Mouse (Mus musculus) heart, postnatal 25 days (tissue): ENCODE measurements at regions not wholly inside any gene's neighbourhood (a gene's known extent, or its start where the extent isn't known, plus 50 kb on each side); places are given as distances from the start of the nearest gene placed in this dataset.

ENCODE experiments used
- DNase-seq: peaks from one replicate; pipeline ENCODE4 v3.0.0; 2022; ENCODE audit warnings: low spot score
- intact Hi-C: fragments of 180-260 bp; cut with DNase I; formaldehyde crosslinking; loops from one replicate; pipeline ENCODE4 v1.15.1; 2025

DNA sequence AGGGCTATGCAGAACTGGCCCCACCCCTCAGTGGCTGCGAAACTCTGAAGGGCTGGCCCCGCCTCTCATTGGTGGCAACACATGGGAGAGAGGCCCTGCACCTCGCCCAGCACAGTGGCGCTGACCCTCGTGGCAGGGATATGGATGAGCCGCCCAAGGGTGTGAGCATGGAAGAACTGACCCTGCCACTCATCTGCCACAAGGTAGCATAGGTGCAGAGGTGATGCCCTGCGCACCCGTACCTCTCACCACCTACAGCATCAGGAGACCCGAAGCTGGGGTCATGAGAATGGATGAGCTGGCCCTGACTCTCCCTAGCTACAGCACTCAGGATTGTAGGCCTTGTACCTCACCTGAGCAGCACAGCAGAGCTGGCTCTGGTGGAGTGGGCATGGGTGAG, 305.1 kb upstream of the Hs6st1 start:
- intact Hi-C loops = no loop called here
- DNase-seq = no peak

- no peak for DNase-seq
- intact Hi-C loops = no loop called here
Observed at GRCm38 (mm10) chr1:35763456-35763855, 304.7 kb upstream of the Hs6st1 start.

DNA sequence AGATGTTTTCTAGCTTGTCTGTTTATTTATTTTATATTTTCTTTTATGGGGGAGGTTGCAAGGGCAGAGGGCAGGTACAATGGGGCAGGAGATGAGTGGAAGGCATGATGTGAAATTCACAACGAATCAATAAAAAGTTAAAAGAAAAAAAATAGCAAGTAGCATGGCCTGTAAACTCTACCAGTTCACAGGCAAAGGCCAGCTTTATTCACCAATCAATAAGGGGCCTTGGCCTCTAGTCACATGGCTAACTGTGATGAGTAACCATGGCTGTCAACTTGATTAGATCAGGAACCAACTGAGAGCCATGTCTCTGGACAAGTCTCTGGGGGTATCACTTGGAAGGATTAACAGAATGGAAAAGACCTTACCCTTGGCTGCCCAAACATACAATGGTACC, 304.1 kb upstream of the Hs6st1 start:
- DNase-seq = no peak
- intact Hi-C loops = no loop called here

DNA sequence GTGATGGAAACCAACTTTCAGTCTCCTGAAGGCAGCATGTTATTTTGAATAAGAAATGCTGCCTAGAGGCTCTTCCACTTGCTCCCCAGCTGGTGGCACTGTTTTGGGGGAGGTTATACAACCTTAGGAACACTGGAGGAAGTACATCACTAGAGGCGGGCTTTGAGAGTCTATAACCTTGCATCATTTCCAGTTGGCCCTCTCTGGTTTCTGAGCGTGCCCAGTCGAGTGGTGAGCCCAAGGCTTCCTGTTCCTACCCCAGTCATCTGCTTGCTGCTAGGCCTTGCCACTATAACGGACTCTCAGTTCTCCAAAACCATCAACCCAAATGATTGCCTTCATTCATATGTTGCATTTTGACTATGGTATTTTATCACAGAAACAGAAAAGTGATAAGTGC, 302.5 kb upstream of the Hs6st1 start:
- intact Hi-C loops = no loop called here
- no peak for DNase-seq

DNA sequence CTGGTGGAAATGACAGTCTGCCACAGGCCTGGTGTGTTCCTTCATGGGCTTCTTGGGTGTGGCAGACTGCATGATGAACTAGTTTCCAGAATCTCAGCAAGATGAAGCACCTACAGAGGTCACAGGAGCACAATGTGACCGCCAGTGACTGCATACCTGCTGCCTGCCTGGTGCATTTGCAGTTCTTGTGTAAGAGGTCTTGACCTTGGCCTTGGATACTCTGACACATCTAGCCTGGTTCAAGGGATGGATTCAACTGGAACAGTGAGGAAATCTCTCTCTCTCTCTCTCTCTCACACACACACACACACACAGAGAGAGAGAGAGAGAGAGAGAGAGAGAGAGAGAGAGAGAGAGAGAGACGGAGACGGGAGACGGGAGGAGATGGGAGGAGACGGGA, 301.9 kb upstream of the Hs6st1 start:
- intact Hi-C loops = no loop called here
- DNase-seq = no peak

- intact Hi-C loops = no loop called here
- no peak for DNase-seq
Observed at GRCm38 (mm10) chr1:35772567-35772966, 295.6 kb upstream of the Hs6st1 start.

GRCm38 (mm10) chr1:35774566-35774965, 293.6 kb upstream of the Hs6st1 start:
- intact Hi-C loops = no loop called here
- no peak for DNase-seq

- no peak for DNase-seq
- intact Hi-C loops = no loop called here
Observed at GRCm38 (mm10) chr1:35782668-35783067, 285.5 kb upstream of the Hs6st1 start.

- no peak for DNase-seq
Observed at GRCm38 (mm10) chr1:35783427-35783826, 284.8 kb upstream of the Hs6st1 start.

DNA sequence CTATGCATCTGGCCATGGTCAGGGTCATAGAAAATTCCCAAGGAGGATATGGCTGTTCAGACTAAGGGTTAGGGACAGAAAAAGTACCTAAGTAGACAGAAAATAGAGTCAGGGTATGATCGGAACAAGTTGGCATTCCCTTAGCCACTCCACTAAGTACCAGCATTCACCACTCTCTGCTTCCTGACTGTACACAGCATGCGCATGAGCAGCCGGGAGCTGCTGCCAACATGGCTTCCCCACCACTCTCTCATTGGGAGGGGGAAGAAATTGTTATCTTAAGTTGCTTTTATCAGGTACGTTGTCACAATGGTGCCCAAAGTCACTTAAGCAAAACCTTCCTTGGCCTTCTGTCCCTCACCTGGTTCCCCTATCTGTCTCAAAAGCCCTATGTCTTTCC, 282.0 kb upstream of the Hs6st1 start:
- DNase-seq = no peak
- intact Hi-C loops = no loop called here

More at GRCm38 (mm10) chr1:35783427-35783826, 284.8 kb upstream of the Hs6st1 start:
- intact Hi-C loops = no loop called here

DNA sequence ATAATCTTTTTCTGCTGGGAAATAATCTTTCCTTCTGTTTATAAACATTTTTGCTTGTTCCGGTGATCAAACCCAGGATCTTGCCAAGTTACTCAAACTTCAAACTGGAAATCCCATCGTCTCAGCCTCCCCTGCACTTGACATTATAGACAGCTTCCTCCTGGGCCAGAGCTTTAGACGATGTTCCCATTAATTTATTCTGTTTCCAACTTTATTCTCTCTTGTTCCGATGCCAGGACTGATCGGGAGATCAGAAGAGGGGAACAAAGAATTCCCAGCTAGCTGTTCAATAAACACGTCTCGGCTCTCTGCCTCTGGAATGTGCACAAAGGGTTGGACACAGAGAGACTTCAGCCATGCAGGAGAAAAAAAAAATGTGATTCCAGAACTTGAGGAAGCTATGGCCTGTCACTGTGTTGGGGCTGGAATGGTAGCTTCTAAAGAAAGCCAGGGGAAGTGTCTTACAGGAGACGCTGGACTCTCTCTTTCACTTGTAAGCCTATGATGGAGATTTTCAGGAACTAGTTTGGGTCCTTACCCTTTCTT, 281.5 kb upstream of the Hs6st1 start:
- DNase-seq = no peak
- intact Hi-C loops = no loop called here

- intact Hi-C loops = no loop called here
- no peak for DNase-seq
Observed at GRCm38 (mm10) chr1:35797064-35797463, 271.1 kb upstream of the Hs6st1 start.

GRCm38 (mm10) chr1:35797526-35797925, 270.7 kb upstream of the Hs6st1 start:
- intact Hi-C loops = no loop called here
- DNase-seq = no peak

DNA sequence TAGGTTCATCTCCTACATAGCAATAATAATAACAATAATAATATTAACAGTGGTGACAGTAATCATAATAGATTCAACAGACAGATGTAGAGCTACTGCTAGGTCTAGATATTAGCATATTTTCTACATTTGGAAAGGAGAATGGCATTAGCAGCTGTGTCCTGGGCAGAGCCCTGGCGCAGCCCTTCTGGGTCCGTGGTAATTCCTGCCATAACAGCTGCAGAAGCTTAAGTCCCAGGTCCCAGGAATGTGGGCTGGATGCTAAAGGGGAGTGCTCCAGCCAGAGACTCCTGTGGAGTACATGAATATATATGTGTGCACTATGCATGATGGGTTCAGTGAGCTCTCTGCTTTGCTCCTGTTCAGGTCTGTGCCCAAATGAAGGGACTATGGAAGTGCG, 262.7 kb upstream of the Hs6st1 start:
- intact Hi-C loops = no loop called here
- no peak for DNase-seq

DNA sequence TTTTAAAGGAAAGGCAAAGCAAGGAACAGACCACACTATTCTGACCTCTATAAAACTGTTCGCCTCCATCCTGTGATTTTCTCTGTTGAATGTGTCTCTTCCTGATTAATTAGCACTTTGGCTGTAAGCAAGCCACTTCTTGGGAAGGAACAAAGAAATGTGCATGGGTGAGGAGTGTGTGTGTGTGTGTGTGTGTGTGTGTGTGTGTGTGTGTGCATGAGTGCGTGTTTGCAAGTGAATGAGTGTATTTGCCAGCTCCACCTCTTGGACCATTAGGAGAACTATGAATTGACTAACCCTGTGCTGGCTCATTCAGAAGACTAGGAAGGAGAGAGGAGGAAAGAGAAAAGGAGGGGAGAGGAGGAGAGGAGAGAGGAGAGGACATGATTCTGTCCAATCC, 261.9 kb upstream of the Hs6st1 start:
- intact Hi-C loops = no loop called here
- no peak for DNase-seq

DNA sequence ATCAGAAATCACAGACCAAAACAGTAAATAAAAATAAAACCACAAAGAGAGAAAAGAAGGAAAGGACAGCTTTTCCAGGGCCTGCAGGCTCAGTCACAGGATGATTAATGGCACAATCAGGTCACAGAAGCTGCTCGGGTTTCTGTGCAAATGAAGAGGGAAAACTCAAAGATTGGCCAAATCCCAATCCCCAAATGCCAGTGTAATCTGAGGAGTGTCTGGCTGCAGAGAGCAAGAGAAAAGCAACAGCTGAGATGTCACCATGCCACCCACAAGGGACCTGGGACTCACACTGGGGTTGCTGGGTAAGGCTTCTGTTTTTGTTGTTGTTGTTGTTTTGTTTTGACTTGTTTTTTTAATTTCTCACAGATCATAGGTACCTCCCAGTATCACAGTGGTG, 261.5 kb upstream of the Hs6st1 start:
- DNase-seq = no peak
- intact Hi-C loops = no loop called here

DNA sequence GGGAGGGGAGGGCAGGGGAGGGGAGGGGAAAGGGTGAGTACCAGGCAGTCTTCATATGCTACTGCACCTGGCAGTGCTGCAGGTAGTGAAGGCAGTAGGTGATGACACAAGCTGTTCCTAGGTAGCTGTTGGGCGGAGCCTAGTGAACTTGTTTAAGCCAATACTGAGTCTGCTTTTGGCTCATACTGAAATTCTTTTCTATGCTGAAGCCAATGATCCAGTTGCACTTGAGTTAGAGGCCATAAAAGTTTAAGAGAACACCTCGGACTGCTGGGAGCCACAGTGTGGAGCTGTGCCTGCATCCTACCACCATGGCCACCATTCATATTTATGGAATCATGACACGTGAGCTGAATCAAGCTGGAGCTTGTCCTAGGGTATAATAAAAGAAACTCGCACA, 259.3 kb upstream of the Hs6st1 start:
- intact Hi-C loops = no loop called here

GRCm38 (mm10) chr1:35809341-35809740, 258.9 kb upstream of the Hs6st1 start:
- intact Hi-C loops = no loop called here
- DNase-seq = no peak

More for the DNA sequence above, 259.3 kb upstream of the Hs6st1 start:
- DNase-seq = no peak

DNA sequence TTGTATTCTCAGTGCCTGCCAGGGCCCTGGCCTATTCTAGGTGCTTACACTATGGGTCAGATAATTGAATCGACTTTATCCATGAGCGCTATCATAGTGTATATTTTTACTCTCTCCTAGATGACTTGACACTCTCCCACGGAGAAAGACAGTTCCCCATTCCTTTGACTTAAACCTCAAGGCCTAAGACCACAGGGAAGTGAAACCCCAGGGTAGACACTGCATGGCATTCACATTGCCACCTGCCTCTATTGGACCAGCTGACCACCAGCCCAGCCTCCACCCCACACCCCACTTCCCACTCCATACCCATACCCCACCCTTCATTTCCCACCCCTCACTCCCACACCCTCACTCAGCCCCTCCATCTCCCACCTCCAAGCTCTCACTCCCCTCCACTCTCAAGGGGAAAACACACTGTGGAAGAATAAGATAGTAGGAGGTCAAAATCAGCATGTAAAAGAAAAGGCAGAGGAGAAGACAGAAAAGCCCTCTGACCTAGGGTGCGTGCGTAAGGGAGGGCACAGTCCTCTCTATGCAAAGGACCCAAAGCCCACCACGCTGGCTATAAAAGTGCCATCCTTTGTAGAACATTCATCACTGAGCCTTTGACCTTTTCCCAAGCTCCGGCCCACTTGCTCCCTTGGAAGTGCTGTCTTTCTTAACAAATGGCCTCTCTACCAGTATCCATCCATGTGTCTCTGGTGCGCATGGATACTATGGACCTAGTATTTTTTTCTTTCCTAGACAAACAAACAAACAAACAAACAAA, 257.4 kb upstream of the Hs6st1 start:
- intact Hi-C loops = no loop called here
- no peak for DNase-seq

DNA sequence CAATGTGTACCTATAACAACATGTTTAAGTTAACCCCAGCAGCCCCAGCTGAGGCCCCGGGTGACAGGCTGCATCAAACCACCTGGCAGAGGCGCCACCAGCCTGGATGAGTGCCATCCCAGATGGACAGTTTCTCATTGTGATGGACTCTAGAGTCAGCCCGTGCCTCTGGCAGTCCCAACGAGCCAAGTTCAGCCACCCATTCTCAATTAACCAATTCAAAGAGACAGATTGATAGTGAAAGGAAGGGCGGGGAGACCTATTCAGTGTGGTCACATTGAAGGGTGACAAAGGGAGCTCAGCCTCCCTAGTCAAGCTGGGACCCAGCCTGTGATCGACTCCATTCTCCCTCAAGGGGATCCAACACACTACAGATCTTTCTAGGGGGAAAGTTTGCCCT, 256.8 kb upstream of the Hs6st1 start:
- no peak for DNase-seq
- intact Hi-C loops = no loop called here

DNA sequence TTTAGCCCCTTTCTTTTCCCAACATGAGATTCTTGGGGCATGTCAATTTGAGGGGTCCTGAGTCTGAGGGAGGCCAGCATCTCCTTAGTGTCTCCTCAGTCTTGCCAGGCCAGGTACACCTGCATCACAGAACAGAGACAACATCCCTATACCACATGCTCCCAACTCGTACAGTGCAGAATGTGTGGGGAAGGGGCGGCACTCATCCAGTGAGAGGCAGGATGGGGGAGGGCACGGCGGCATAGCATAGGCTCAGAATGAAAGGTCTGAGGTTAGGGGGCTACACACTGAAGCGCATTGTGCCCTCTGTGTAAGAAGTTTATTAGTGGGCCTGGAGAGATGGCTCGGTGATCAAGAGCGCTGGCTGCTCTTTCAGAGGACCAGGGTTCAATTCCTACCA, 256.4 kb upstream of the Hs6st1 start:
- DNase-seq = no peak
- intact Hi-C loops = no loop called here

GRCm38 (mm10) chr1:35813625-35814024, 254.6 kb upstream of the Hs6st1 start:
- intact Hi-C loops = no loop called here
- DNase-seq = no peak
